Mouse (Mus musculus): ENCODE results near the gene Cort.
A peak's percentile ranks its signal among the peaks of the same experiment; 100 is the strongest.

The Cort gene

GRCm38 (mm10) chr4:149098571-149098970, 28.0 kb downstream of the Cort start:
- DNase-seq (ENCODE audit: low read depth, low spot score): no peak

DNA sequence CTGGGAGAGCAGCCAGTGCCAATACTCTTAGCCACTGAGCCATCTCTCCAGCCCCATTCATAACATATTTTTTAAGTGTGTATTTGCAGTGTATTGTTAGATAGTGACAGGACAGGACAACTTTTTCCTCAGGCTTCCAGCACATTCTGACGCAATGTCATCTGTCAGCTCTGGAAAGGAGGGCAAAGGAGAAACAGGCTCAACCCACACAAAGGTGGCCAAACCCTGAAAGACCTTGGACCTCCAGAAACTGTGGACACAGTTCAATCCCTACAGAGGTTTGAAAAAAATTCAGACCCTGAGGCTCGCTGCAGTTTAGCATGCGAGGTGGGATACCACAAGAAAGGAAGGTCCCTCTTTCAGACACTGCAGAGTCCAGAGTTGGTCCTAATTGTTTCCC, 28.6 kb downstream of the Cort start:
- no peak for DNase-seq (ENCODE audit: low read depth, low spot score)

- no peak for DNase-seq (ENCODE audit: low read depth, low spot score)
These were observed 35.2 kb downstream of the Cort start for GRCm38 (mm10) chr4:149091364-149091763.

DNA sequence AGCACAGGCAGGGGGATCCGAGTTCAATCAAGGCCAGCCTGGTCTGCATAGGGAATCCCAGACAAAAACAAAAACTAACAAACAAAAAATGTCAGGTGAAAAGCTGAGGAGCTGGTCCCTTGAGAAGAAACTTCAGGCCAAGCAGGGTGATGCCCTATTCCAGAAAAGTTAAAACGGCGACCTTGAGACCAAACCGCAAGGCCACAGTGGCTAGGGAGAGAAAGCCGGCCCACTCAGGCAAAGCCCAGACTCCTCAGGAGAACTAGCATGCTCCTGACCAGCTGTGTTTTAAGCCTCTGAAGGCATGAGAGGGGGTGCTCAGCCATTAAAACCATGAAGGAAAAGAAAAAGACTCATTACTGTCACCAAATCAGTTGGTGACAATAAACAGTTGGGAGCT, 41.2 kb downstream of the Cort start:
- DNase-seq (ENCODE audit: low read depth, low spot score): no peak

DNA sequence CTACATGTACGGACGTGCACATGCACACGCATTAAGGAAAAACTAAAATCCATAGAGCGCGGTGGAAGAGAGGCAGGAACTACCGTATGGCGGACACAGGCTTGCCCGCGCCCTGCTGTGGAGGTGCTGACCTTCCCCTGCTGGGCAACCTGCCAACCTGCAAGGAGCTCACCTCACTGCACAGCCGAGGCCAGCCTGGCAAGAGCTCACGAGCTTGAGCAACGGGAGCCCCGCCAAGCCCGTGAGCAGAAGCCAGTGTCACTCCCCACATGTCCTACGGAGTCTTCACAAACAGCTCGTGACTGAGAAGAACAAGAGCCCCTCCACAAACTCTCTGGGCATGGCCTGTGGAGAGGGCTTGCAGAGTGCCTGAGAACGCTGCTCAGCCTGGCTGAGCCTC, 45.0 kb downstream of the Cort start:
- no peak for DNase-seq (ENCODE audit: low read depth, low spot score)

- DNase-seq (ENCODE audit: low read depth, low spot score): no peak
These were observed 46.5 kb downstream of the Cort start for GRCm38 (mm10) chr4:149080111-149080510.

- DNase-seq (ENCODE audit: low read depth, low spot score): no peak
These were observed 46.9 kb downstream of the Cort start for GRCm38 (mm10) chr4:149079629-149080028.

DNA sequence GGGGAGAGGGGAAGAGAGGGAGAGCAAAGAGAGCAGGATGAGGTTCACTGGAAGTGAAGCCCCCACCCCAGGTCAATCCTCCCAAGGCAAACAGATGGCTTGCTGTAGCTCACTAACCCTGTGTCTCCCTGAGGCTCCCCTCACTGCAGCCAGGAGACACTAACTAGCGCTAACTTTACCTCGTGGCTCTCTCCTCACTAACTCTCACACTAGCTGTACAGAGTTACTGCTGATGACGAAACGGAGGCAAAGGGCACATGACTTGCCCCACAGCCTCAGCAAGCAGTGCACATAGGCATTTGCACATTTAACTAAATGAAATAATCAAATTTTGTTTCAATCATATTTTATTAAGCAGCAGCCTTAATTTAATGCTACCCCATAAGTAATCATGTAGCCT, 48.3 kb downstream of the Cort start:
- no peak for DNase-seq (ENCODE audit: low read depth, low spot score)

- DNase-seq (ENCODE audit: low read depth, low spot score): peak; percentile 67
These were observed 50.5 kb downstream of the Cort start for GRCm38 (mm10) chr4:149075871-149076575.

GRCm38 (mm10) chr4:149075073-149075472, 51.5 kb downstream of the Cort start:
- DNase-seq (ENCODE audit: low read depth, low spot score): no peak
